Mouse (Mus musculus) heart, adult 10 weeks (tissue): ENCODE data around the gene Gm35549. TPM values are rescaled to one million over a fixed set of nuclear protein-coding genes. Genes with fewer than 3 reads are reported as not detected.

Source experiments
- polyA plus RNA-seq: library from polyadenylated mRNA; stranded (reverse); fragments of 350-450 nt; fragmentation: Illumina TruSeq; extraction: RNeasy Lipid Tissue Mini Kit (QIAGEN cat#74804); gene quantifications from one replicate; pipeline ENCODE4 v1.2.3, GENCODE M21; 2014; ENCODE audit warnings: low read depth, low replicate concordance

Gene Gm35549
- not detected for polyA plus RNA-seq

GRCm38 (mm10) chr9:122843760-122844159 is at the start of gene Gm35549:
Gene Gm35549, minus strand, starts transcription at chr9:122844035.

DNA sequence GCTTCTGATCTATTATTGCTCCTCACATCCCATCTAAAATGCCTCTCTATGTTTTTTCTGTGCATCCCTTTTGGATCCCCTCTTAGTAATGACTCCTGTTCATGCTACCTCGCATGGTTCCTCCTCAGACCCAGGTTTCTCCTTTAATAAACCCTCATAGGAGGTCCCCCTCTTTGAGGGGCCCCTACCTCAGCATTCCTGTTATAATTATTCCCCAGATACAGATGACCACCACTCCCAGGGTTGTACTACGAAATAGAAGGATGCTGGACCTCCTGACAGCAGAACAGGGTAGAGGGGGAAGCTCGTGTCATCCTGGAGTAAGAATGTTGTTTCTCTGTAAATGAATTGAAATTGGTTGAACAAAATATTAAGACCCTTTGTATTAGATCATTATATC is 41.5 kb upstream of the Gm35549 start, which contains the start of gene Zkscan7:
Zkscan7 (plus strand) TSS at position 301 of the 400 bp plus-strand sequence.

DNA sequence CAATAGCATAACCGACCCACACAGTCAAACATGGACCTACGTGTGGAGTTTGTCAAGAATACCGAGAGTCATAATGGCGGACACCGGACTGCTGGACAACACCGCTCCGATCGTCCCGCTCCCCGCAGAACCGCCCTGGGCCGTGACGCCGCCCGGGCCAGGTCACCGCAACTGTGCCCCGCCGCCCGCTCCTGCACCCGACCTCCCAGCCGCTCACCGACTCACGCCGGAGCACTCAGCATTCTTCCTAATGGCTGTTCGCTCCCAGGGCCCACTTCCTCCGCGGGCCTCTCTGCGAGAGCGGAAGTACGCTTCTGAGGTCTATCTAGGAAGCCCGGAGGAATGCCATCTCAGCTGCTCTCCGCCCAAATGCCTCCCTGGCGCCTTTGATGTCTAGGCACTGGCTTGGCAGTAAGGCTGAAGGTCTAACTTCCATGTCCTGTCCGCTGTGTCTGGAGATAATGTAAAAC is 21.9 kb upstream of the Gm35549 start, which contains the start of gene Zfp445:
Zfp445 (minus strand) TSS at position 310 of the 470 bp plus-strand sequence.

DNA sequence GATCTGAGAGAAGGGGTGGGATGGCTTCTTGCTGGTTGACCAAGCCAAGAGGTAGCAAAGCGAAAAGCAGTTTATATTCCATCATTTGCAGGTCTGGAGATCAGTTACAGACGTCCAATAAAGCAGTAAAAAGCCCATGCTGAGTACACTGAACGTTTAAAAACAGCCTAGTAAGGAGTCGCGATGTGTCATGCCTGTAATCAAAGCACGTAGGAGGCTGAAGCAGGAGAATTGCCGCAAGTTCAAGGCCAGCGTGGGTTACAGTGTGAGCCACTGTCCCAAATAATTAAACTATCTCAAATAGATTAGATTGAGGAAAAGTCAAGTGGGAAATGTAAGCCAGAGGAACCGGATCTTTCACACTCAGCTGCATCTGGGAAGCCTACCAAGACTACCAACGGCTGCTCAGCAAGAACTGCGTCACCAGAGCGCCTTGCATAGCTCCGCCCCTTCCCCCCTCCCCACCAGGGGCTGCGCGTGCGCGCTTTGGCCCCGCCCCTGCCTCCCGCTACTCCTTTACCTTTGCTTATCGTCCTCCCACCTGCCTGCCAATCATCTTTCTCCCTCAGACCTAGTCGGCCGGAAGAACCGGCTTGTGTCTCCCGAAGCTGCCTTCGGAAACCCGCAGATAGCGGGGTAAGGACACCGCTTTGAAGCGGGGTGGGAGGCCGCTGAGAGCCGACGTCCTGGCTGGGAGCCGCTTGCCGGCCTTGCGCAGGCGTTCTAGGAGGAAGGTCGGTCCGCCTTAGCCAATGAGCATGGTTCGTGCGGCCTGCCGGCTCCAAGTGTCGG is 38.6 kb downstream of the Gm35549 start, which contains the start of gene Tcaim:
Tcaim (plus strand) TSS at position 487 of the 792 bp plus-strand sequence.

Other genes starting within 250 kb of the Gm35549 start
- not detected for gene Topaz1, start 96.7 kb downstream of the Gm35549 start, polyA plus RNA-seq
- 47.2 TPM for gene Tcaim, start 38.5 kb downstream of the Gm35549 start, polyA plus RNA-seq
- 72.8 TPM for gene Zfp445, start 22.0 kb upstream of the Gm35549 start, polyA plus RNA-seq
- gene Zkscan7, start 41.6 kb upstream of the Gm35549 start, polyA plus RNA-seq = 6.9 TPM
- 2.0 TPM for gene Zfp105, start 79.0 kb upstream of the Gm35549 start, polyA plus RNA-seq
- gene 1110059G10Rik, start 107.0 kb upstream of the Gm35549 start, polyA plus RNA-seq = 17.4 TPM
- 0.55 TPM for gene Kif15, start 107.0 kb upstream of the Gm35549 start, polyA plus RNA-seq
- gene Tmem42, start 177.3 kb upstream of the Gm35549 start, polyA plus RNA-seq = 20.1 TPM
- not detected for gene Tgm4, start 190.7 kb upstream of the Gm35549 start, polyA plus RNA-seq